Mouse (Mus musculus) kidney, postnatal 10 days (tissue): ENCODE measurements around the gene Rfc5.
"Not testable (repeated sequence)": the region's sequence is repeated elsewhere in the genome, so short reads cannot be mapped to it uniquely, and the experiment has no call there.

Experiments
- DNase-seq: peaks from one replicate; pipeline ENCODE4 v3.0.0; 2021; ENCODE audit warnings: mixed read lengths

Rfc5 gene

DNA sequence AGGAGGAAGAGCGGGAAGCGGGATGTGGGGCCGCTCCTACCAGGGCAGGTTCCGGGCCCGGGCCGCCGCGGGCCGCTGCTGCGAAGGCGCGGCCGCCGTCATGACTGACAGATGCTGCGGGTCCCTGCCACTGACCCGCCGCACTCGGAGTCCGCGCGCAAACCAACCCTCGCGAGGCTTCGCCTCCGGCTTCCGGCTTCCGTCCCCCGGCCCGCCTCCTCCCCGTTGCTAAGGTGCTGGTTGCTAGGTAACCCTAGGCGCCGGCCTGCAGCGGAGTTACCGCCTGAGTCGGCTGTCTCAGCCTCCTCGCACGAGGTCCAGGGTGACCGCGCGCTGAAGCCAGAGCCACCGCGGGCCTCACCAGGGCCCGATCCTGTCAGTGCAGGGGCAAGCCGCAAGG, at the start of gene Rfc5:
Gene Rfc5 (minus strand): TSS at position 171 of the 400 bp plus-strand sequence.
- peak; percentile 98 for DNase-seq

DNA sequence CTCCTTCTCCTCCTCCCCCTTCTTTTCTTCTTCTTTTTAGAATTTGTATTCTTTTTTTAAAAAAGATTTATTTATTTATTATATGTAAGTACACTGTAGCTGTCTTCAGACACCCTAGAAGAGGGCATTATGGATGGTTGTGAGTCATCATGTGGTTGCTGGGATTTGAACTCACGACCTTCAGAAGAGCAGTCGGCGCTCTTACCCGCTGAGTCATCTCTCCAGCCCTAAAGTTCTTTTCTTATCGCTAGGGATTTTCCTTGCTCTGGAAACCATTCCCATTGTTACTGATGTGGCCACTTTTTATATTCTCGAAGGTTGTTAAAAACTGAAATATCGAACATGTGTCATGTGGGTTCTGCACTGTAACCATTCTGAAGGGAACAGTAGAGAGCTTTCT, 44.7 kb upstream of the Rfc5 start:
- not testable (repeated sequence) for DNase-seq

DNA sequence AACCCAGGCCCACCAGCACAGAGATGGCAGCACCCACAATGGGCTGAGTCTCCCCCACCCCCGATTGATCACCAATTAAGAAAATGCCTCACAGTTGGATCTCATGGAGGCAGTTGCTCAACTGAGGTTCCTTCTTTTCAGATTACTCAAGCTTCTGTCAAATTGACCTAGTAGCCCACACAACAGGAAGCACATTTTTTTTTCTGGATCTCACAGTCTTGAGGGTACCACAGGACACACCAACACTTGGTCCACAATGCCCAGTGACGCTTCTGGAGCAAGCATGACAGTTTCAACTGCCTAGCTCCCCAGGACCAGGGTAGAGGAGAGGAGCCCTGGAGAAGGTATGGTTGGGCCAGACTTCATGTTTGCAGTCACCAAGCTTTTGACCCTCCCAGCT, 28.6 kb upstream of the Rfc5 start:
- no peak for DNase-seq

DNA sequence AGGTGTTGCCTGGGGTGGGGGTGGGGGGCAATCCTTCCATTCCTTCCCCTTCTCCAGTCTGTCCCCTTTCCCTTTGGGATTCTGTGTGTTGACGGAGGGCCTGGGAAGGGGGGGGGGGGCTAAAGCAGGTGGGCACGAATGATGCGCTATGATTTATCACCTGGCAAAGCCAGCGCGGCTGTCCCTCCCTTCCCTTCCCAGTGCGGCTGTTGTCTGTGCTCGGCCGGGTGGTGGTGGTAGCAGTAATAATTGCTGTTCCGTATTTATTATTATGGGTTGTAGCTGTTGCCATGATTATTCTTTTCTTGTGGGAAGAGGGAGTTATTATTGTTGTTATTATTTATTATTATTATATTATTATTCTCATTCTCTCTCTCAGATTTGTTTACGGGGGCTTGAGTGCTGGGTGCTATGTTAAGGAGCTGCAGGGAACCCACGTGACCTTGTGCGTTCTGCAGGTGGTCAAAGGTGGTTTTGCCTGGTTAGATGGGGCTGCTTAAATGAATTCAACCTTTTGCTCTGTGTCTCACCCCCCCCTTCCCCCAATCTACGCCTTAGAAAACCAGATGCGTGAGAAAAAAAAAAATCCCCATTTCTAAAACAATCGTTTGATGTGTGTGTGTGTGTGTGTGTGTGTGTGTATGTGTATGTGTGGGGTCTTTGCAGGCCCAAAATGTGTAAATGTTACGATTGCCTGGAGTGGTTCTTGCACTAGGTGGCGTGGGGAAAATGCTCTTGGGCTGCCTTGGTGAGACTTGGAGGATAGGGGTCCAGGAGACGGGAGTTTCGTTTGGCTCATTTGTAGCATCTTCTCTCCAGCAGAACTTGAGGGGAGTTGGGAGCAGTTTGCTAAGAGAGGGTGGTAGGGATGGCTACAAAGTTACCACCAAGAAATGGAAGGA, 26.4 kb upstream of the Rfc5 start:
- DNase-seq: no peak

DNA sequence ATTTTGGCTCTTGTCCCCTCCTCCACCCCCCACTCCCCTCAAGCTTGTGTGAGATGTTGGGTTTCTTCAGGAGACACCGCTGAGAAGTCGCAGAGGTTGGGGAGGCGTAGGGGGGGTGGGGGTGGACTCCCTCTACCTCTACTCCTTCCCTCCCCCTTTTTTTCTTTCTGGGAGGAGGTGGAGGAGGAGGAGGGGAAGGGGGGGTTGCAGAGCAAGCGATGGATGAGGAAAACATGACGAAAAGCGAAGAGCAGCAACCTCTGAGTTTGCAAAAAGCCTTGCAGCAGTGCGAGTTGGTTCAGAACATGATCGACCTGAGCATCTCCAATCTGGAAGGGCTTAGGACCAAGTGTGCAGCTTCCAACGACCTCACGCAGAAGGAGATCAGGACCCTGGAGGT, 25.8 kb upstream of the Rfc5 start:
- no peak for DNase-seq

DNA sequence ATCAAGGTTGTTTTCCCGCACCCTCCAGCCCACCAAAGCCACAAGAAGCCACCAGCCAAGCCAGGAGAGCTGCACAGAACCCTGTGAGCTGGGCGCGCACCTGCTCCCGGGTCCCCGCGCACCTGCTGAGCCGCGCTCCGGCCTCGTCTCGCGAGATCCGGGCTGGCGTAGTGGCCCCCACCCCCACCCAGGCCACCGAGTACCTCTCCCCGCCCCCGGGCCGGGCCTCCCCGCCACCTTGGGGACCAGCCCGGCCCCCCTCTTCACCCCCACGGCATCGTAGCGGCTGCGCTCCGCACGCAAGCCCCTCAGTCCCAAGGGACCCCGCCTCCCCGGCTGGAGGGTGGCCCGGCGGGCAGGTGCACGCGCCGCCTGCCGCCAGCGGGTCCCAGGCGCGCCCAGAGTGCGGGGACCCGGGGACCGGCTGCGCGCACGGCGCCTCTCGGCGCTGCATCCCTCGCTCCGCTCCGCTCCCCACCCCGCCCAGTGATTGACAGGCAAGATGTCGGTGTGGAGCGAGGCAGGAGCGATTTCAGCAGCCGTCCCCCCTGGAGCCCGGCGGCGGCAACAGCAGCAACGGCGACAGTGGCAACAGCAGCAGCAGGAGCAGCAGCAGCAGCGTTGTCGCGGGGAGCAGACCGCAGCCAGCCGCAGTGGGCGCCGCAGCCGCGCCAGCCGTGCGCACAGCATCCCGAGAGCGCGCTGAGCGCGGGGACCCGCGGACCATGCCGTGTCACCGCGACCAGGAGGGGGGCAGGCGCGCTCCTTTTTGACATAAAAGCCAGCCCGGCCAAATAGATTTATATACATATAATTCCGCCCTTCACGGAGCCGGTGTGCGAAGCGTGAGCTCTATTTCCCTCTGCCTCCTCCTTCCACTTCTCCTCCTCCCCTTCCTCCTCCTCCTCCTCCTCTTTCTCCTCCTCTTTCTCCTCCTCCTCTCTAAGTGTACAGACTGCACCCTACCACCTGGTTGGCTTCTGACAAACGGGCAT, 25.0 kb upstream of the Rfc5 start, which contains the start of gene Ksr2:
Gene Ksr2 (plus strand): TSS at position 494 of the 995 bp plus-strand sequence.
- peak; percentile 77 for DNase-seq

DNA sequence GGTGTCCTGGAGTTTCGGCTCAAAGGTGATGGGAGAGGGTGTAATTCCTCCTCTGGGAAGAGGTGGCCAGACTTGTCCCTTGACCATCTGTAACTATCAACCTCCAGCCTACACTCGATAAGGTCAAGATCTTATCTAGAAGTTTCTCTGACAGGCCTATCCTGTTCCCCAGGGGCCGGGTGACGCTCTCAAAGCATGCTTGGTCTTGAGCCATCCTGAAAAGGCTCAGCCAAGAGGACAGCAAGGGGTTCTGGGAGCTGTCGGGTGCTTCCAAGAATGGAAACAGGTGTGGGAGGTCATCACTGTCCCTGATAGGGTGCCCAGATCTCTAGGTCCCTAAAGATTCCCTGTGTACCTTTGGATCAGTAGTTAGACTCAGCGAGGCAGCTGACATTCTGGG, 20.5 kb upstream of the Rfc5 start:
- DNase-seq: no peak

DNA sequence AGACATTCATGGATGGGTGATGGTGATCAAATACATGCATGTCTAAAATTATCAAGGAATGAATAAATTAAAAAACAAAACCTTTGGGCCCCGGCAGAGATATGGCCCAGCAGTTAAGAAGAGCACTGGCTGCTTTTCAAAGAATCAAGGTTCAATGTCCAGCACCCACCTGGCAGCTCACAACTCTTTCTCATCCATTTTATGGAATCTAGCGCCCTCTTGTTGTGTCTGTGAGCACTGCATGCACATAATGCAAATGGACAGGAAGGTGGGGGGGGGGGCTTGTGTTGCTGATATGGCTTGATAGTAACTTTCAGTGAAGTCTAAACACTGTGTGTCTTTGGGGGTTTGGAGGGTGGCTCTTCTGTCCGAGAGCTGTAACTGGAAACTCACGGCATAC, 19.4 kb upstream of the Rfc5 start:
- peak; percentile 70 for DNase-seq

DNA sequence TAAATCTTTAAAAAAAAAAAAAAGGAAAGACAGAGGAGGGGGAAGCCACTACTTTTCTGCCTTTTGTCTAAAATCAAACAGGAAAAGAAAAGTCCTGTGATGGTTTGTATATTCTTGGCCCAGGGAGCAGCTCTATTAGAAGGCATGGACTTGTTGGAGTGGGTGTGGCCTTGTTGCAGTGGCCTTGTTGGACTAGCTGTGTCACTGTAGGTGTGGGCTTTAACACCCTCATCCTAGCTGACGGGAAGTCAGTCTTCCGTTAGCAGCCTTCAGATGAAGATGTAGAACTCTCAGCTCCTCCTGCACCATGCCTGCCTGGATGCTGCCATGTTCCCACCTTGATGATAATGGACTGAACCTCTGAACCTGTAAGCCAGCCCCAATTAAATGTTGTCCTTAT, 15.8 kb upstream of the Rfc5 start:
- not testable (repeated sequence) for DNase-seq

DNA sequence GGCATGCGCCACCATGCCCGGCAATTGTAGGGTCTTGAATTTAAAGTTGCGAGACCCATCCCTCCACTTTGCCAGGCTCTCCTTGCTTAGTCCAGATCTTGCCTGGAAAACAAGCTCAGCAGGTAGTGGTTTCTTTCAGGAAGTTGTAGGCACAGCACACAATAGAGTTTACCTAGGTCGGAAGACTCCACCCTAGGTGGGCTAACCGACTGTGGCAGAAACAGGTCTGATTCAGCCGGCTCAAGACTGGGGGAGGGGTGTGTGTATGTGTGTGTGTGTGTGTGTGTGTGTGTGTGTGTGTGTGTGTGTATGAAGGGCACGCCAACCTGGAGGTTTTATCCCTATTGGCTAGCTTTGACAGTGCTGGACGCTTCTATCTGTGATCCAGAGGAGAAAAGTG, 14.8 kb upstream of the Rfc5 start:
- no peak for DNase-seq

DNA sequence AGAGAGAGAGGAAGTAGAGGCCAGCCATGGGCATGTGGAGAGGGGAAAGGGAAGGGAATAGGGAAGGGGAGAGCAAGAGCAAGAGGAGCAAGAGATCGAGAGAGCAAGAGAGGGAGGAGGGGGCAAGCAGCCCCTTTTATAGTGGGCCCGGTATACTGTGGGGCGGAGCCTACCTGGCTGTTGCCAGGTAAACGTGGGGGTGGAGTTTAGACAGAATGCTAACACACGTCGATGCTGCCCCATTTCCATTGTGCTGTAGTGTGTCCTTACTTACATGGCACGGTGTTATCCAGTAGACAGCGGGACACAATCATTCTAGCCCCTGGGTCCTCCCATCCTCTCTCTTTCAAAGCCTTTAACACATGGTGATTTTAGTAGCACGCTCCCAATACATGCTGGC, 10.4 kb upstream of the Rfc5 start:
- DNase-seq: no peak

DNA sequence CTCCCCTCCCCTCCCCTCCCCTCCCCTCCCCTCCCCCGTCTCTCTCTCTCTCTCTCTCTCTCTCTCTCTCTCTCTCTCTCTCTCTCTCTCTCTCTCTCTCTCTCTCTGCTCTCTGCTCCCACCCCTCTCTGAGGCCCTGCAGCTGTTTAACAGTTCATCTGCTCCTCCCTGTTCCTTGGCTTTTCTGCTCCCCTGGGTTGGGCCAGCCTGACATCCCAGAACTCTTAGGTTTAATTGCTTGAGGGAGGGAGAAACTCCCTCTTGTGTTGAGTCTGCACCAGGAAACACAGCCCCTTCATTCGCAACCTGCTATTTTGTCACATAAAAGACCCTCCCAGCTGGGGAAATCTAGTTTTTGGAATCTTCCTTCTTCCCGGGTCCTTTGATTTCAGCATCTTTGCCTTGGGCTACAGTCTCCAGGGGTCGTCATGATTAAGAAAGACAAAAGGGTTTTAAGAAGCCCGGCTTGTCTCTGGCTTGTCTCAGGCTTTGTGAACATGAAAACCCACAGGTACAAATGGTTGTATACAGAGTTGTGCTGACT, 9.2 kb upstream of the Rfc5 start:
- DNase-seq: peak; percentile 60

DNA sequence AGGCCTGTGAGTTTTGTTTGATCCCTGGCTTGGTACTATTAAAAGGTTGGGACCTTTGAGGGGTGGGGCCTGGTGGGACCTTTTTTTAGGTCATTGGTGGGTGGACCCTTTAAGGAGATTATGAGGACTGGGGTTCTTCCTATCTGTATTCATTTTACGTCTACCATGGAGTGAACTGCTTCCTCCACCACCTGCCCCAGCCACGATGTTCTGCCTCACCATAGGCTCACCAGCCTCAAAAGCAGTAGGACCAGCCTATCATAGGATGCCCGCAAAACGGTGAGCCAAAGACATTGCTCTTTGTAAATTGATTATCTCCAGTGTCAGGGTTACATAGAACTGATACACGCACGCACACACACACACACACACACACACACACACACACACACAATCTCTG, 8.5 kb upstream of the Rfc5 start:
- no peak for DNase-seq

DNA sequence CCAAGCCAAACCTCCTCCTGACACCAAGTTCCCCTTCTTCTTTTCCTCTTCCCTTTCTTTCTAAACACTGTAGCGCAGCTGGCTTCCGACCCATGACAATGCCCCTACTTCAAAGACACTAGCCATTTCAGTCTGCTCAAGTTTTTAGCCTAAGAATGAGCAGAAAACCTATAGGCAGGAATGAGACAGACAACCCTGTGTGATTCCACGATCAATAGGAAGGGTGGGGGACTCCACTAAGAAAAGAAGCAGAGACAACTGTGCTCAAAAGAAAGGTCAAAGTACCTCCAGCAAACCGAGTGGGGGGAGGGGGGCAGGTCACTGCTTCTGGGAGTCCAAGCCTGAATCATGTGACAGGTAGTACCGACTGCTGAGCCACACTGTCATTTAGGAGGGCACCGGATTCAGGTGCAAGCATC, 7.8 kb upstream of the Rfc5 start:
- DNase-seq: peak; percentile 34

DNA sequence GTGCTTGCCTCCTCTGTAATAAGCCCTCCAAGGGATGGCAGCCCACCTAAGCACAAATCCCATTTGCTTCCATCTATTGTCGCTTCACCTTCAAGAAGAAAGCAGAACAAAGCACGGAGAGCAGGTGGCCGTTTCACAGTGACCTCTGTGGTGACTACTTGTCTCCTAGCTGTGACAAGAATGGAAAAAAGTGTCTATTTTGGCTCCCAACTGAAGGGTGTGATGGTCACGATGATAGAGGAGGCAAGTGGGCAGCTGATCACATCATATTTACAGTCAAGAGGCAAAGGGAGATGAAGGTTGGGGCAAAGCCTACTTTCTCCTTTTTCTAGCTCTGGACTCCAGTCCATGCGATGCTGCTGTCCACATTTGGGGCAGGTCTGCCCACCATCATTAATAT, 7.0 kb upstream of the Rfc5 start:
- DNase-seq: no peak

DNA sequence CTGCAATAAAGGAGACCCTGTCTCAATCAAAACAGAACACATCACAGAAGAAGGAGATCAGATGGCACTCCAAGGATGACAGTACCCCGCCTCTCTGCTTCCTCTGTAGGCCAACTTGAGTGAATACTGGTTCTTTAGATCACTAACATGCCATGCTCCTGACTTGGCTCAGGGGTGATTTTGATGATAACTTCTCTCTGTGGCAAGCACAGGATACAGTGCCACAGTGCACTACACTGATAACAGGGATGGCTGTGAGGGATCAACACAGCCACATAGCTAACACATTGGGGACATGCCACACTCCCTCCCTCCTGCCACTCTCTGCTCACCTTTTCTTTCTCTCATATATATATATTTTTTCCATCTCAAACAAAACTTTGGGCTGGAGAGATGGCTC, 2.0 kb upstream of the Rfc5 start:
- DNase-seq: no peak

DNA sequence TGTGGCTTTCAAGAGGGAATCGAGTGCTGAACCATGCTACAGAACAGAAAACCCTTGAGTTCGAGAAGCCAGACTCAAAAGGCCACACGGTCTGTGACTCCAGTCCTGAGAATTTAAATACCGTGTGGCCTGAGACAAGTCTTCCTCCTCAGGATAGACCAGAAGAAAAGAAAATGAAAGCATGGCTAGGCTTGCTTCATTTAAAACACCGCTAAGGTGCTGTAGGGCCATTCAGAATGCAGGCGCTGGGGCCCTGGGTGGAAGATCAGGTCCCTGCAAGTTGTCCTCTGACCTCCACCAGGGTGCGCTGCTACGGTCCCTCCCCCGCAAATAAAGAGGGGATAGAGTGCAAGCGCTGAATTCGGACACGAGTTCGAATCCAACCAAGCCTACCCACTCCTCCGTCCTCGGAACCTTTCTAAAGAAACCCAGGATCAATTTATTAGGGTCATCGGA, 523 bp downstream of the Rfc5 start:
- DNase-seq: peak; percentile 74

DNA sequence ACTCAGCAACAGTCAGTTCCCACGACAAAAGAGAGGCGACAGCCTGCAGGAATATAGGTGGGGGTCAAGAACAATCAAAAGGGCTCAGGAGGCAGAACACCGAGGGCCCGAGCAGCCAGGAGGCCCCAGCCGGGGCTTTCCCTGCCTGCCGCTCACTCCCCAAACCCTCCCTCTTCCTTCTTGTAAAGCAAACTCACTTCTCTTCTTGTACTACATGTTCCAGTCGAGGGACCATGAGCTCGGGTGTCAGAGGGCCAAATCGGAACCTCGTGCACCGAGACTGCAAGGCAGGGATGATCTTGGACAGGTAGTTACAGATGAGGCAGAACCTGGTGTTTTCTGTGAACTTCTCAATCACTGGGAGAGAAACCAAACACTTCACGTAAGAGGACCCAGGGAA, 5.6 kb downstream of the Rfc5 start:
- DNase-seq: no peak

DNA sequence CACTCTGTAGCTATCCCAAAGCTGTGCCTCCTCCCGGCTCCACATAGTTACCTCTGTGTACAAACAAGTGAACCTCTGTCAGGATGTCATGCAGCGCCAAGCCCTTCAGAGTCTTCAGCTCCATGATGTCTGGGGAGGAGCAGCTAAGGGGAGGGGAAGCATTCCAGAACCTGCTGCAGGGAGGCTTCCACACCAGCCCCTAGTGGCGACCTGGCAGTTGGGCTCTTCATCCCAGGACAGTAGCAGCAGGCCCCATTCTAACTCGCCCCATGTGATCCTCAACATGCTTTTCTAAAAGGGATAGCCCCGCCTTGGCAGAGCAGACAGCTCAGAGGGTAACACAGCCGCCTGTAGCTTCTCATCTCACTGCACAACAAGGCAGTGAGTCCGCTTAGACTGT, 7.1 kb downstream of the Rfc5 start:
- no peak for DNase-seq

DNA sequence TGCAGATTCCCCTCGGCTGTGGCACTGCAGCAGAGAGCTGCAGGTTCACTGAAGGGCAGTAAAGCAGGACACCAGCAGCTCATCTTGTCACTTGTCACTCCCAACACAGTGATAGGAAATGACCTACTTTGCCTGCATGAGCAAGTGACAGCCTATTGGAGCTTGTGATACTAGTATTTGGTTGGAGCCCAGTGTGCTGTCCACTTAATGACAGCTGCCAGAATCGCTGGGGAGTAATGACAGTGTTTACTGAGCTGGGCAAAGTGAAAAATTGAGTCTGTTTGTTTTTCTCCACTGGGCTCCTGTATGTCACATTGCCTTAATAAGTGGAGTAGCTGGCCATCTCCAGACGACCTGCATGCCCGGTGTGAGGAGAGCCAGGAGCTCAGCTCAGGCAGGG, 8.6 kb downstream of the Rfc5 start:
- DNase-seq: no peak

DNA sequence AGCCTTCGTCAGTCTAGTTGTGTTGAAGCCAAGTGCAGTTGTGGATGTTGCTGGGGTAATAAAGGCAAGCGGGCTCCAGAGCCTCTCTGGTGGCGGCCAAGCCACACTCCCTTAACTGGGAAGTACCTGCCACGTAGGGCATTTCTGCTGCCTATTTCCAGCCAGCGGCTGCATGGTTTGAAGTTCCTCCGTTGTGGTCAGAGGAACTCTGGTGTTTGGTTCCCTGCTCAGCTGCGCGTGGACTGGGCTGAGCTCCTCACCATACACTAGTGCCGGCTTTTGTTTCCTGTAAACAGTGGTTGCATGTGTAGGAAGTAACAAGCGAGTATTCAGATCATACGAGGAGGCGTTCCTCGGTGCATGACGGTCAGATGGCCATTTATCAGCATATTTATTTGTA, 11.1 kb downstream of the Rfc5 start:
- not testable (repeated sequence) for DNase-seq

DNA sequence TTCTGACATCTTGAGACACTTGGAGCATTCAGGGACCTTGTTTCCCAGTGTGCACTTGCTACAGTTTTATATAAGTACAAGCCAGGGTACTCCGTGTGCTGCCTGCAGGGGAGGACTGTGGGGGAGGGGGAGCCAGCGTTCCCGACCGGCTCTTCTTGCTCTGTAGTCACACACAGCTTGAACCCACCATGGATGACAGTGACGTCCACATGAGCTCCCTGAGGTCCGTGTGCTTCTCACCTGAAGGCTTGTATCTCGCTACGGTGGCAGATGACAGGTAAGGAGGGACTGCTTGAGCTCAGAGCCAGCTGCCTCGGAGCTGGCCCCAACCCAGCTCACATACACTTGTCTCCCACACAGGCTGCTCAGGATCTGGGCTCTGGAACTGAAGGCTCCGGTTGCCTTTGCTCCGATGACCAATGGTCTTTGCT, 12.5 kb downstream of the Rfc5 start:
- no peak for DNase-seq

DNA sequence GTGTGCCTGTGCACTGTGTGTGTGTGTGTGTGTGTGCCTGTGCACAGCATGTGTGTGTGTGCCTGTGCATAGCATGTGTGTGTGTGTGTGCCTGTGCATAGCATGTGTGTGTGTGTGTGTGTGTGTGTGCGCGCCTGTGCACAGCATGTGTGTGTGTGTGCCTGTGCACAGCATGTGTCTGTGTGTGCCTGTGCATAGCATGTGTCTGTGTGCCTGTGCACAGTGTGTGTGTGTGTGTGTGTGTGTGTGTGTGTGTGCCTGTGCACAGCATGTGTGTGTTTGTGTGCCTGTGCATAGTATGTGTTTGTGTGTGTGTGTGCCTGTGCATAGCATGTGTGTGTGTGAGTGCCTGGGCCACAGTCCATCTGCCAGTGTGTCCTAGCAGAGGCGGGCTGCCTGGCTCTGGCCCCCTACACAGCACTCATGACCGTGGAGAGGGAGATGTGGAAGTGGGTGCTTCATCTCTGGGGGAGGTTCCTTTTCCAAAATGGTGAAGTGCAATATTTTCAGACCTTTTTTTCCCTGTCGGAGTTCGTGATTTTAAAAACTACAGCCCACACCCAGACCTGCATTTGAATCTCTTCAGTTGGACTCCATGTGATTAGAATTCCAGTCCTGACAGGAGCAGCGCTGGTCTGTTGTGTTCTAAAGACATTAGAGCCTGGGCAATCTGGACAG, 14.3 kb downstream of the Rfc5 start:
- no peak for DNase-seq
